Mouse (Mus musculus) urinary bladder, postnatal 25 days (tissue): ENCODE measurements at regions not wholly inside any gene's neighbourhood (a gene's known extent, or its start where the extent isn't known, plus 50 kb on each side); places are given as distances from the start of the nearest gene placed in this dataset.

ENCODE experiments used
- DNase-seq: peaks from one replicate; pipeline ENCODE4 v3.0.0; 2022; ENCODE audit warnings: low spot score

DNA sequence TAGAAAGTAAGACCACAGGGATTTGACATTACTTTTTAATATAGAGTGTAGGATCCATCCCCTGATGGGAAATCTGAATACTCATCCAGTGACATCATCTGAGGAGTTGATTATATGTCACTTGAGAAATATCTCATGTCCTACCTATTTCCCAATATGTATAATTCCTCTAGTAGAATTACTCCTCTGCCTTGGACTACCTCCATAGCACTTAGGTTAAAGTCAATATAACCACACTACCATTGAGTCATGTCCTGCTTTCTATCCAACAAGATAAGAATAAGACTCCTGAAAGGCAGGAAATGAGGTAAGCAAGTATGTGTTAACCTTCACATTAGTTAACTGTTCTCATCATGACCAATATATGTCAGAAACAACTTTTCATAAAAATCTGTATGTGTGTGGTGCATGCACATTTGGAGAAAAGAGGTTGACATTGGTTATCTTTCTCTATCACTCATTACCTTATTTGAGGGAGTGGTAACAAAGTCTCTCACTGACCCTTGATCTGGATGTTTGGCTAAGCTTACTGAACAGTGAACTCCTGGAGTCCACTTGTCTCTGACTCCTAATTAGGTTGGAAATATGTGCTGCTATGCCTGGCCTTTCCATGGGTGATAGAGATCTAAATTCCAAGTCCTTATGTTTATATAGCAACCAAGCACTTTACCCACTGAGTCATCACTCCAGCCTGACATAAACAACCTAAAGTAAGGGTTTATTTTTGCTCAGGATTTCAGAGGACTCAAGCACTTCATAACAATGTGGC lies 292.0 kb upstream of the Pitrm1 start:
- no peak for DNase-seq

DNA sequence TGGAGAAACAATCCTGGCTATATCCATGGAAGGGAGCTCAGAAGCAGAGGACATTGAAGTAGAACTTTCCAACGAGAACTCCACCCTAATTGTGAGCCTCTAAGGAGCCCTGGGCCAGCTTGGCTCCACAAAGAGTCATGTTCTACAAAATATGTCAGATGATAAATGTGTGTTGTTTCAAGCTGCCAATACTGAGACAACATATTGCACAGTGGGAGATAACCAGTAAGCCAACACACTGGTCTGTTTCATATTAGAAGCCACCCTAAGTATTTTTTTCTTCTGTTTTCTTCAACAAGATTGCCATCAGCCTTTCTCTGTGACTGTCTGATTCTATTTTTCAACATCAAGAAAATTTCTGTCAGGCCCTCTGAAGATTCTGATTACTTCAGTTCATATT lies 289.5 kb upstream of the Pitrm1 start:
- no peak for DNase-seq

GRCm38 (mm10) chr13:6260321-6260865 lies 287.6 kb upstream of the Pitrm1 start:
- DNase-seq: no peak

DNA sequence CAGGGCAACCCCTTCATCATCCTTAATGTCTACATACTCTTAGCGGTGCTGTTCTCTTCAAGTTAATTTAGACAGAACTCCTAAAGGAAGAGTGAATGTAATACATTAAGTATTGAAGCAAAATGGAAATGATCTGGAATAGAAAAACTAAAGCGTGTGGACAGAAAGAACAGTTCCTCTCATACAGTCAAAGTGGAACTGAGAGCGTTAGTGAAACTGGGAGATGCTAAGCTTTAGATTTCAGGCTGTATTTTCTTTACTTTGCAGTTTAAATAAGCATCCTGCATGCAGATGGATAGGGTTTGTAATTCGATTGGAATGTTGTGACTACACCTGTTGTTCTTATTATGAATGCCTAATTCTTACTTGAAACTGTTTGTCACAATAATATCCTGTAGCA lies 286.5 kb upstream of the Pitrm1 start:
- no peak for DNase-seq

- no peak for DNase-seq
Observed at GRCm38 (mm10) chr13:6270546-6270945, 277.4 kb upstream of the Pitrm1 start.

DNA sequence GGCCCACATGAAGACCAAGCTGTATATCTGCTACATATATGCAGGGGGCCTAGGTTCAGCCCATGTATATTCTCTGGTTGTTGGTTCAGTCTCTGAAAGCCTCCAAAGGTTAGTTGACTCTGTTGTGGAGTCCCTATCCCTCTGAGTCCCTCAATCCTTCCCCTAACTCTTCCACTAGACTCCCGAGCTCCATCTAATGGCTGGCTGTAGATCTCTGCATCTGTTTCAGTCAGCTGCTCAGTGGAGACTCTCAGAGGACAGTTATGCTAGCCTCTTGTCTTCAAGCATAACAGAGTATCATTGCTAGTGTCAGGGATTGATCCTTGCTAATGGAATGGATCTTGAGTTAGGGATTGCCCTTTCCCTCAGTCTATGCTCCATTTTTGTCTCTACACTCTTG lies 275.0 kb upstream of the Pitrm1 start:
- DNase-seq: no peak

DNA sequence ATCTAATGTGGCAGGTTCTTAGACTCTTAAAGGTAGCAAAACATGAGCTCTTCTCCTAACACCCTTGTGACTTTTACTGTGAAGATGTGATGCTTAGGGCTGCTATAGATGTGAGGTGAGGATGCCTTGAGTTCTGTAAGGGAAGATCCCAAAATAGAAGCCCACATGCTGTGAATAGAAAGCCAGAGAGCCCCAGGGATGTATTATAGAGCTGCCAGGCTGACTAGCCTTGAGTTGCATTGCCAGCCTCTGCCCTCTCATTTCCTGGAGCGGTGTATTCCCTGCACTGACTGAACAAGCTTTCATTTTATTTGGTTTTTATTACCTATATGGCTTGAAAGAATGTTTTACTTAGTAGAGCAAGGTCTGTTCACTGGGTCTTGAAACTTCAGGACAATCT lies 267.9 kb upstream of the Pitrm1 start:
- DNase-seq: no peak

GRCm38 (mm10) chr13:6288109-6288508 lies 259.8 kb upstream of the Pitrm1 start:
- no peak for DNase-seq

DNA sequence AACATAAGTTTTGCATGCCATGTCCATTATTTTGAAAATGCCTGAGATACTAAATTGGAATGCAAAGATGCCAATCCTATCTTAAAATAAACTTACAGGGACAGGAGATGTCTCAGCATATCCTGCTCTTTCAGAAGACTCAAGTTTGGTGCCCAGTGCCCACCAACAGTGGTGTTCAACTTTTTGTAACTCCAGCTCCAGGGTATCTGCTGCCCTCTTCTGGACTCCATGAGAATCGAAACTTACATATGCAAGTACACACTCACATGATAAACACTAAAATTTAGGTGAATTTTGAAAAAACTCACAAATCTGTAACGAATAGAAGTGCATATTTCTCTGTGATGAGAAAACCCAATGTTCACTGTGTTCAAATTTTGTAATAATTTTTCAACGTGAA lies 255.9 kb upstream of the Pitrm1 start:
- DNase-seq: no peak

DNA sequence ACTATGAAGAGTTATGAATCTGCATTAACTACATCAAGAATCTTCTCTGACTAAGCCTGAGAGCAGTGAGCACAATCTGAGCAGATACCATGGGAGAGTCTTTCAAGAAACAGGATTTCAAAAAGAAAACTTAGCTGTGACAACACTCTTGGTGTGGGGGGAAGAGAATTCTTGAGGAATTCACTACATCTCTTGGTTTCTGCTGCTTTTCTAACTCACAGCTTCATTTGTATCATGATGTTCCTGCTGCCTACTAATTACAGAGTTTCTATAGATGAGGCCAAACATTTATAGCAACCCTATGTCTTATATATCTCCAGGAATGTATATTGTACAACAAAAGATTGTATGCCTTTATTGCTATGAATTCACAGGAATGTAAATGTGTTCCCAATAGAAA lies 242.2 kb upstream of the Pitrm1 start:
- no peak for DNase-seq

DNA sequence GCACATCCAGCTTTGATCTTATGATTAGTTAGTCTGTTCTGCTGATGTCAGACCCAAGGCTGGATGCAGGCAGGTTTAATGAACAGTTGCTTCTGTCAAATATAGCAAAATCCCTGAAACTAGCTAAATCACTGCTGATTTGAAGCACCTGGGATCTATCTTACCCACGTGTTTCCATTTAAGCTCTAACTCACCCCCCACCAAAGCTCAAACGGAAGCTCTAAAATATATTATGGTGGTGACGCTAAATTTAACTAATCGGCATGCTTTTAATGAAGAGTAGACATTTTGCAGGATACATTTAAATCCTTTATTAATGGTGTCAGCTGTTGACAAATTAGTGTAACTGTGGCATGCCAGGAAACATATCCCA lies 241.3 kb upstream of the Pitrm1 start:
- no peak for DNase-seq

DNA sequence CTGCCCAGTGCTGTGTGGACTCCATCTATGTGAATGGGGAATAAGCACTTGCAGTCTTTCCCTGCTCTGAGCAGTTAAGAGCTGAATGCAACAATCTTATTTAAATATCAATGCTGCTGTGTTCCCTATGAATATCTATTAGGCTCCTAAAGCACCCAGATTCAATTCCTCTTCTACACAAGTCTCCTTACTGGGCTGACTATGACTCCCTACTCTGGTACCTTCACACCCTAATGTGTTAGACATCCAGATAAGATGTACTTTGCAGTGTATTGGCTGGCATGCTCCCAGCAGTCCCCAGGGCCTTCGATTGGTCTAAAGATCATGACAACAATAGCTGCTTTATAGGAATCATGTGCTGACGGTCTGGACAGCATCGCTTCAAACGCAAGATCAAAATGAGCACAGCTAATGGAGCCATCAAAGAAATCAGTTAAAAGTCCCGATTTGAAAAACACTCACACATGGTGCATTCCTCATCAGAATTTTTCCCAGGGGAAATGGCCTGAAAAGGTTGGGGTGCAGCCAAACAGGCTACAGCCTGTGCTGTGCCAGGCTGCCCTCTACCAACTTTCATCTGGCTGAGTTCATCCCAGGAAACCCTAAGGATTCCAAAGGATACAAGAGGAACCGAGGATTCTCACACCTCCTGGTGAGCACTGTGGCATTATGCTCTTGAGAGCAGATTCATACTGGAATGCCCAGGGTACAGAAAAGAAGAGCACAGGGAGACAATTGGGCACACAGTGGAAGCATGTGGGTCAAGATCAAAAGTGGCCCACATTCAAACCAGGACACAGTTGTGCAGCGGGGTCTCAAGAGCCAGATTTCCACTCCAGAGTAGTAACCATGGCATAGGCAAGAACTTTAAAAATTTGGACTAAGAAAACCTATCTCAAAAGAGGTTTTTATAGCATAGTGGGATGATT lies 240.7 kb upstream of the Pitrm1 start:
- DNase-seq: no peak

- no peak for DNase-seq
Observed at GRCm38 (mm10) chr13:6316201-6316600, 231.7 kb upstream of the Pitrm1 start.

DNA sequence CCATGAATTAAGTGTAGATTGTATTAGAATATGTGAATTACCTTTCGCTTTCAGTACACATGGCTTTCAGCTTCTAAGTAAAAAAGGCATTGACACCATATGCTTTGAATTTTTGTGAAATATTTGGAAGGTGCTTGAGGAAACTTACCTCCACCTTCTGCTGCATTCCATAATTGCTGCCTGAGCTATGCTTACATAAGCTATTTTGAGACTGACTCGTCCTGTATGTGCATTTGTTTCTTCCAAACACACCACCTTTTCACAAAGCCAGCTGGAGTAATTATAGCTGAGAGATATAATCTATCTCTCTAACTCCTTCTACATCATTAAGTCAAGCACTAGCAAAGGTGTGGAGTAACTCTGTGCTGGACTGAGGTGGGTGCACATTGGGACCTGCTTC lies 224.0 kb upstream of the Pitrm1 start:
- no peak for DNase-seq

DNA sequence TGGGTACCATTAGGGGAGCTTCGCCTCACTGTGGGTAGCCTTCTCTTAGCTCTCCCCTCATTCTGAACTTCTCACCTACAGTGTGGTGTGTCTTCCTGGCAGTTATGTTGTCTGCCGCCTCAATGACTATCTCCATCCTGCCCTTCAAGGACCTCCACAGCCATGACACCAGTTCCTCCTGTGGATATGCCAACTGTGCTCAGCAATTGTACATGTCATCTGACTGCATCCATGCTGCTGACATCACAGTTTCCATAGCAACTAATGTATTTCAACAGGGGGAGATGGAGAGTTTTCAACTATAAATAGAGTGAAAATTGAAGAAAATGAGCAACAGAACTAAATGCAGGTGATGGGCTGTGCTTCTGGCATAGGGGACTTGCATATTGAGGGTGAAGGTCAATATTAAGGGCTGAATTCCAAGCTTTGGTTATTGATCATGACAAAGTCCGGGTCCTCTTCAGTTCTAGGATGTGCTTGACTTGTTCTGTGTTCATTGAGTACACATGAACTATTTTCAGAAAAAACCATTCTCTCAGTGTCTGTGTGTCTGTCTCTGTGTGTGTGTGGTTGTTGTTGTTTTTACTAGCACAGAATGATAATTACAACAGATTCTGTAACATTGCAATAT lies 217.5 kb upstream of the Pitrm1 start:
- no peak for DNase-seq

- no peak for DNase-seq
Observed at GRCm38 (mm10) chr13:6340157-6340556, 207.8 kb upstream of the Pitrm1 start.

DNA sequence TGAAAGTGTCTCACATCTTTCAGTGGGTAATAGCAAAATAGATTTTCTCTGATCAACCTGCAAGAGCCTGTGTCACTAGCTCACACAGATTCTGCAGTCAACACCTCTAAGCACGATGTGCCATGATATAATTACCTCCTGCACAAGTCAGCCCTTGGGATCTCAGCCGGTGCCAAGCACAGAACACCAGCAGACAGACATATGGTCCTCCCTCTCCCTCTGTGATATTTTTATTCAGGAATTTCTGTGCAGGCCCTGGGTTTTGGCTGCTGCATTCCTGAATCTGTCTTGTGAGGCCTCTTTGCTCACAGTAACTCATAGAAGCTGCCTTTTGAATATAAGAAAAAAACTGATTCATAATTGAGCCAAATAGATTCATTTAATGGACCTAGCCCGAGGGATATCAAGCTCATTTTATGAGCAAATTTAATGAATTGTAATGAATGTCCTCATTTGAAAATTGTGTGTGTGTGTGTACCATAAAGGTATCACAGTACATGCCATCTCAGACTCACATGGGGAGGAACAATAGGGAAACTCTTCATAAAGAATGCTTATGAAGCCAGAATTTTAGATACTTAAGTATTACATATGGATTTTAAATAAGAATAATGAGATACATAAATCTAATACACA lies 206.7 kb upstream of the Pitrm1 start:
- no peak for DNase-seq

- DNase-seq: no peak
Observed at GRCm38 (mm10) chr13:6365169-6365568, 182.8 kb upstream of the Pitrm1 start.

DNA sequence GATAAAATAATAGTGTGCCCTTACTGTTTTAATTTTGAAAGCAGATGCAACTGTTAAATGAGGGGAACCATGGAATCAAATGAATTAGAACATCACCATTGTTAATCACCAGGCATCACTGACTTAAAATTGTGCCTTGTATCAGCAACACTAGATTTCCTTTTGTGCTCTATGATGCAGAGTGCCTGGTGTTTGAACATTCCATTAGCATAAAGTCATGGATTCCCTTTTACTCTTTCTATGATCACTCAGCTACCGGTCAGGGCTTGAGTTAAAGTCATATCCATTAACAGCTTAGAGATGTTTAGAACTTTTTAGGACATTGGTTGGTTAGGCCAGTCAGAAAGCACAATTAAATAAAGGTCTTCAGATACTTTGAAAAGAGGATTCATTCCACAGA lies 180.3 kb upstream of the Pitrm1 start:
- DNase-seq: no peak

DNA sequence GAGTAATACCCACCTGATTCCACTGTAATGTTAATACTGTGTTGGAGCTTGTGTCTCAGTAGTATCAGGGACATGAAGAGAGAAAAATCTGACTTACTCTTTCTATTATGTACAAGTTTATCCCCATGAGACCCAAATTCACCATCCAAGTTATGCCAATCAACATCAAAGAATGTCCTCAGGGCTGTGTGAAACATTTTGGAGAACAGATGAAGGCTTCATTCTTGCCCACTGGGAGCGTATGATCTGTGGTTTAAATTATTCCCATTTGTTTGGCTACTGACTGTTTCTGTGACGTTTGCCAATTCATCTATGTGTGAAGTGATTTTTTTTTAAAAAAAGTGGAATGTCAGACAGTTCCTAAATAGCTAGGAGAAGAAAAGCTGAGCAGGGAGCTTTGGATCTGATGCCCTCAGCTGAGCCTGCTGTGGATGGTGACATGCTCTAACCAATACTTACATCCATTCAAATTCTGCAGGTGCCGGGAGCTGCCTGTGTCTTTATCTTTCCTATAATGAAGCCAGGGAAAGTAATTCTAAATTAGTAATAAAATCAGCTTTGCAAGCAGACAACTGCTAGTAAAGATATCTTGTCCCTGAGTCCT lies 173.3 kb upstream of the Pitrm1 start:
- DNase-seq: no peak

GRCm38 (mm10) chr13:6377919-6378318 lies 170.0 kb upstream of the Pitrm1 start:
- no peak for DNase-seq
